Mouse (Mus musculus) bone marrow macrophage, adult 2 months (primary cell): Measurements from ENCODE around the gene Helt.

ENCODE experiments used
- CTCF ChIP-seq: IDR thresholded peaks from 2 replicates; pipeline ENCODE4 v1.5.1; 2012; ENCODE audit warnings: low read depth, mild to moderate bottlenecking, low read length, moderate library complexity
- POLR2A ChIP-seq: IDR thresholded peaks from 2 replicates; pipeline ENCODE4 v1.6.1; 2012; ENCODE audit warnings: mild to moderate bottlenecking, low read depth, low read length, borderline replicate concordance

DNA sequence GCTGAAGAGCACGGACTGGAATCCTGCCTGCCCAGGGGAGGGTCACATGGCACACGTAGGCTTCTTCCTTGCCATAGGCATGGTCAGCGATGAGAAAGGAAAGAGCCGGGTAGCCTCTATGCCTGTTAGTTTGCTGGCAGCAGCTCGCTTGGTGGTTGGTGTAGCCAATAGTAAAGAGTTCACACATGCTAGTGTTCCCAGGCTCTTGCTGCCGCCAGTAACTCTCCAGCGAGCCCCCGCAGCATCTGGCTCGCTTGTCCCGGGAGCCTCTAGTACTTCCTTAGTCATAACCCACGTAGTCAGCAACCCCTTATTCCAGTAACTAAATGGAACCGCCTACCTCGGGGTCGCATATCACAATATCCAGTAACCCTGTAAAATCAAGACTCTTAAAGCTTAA is 17.5 kb downstream of the Helt start:
- TF ChIP-seq POLR2A: no peak
- no peak for TF ChIP-seq CTCF
